Comparison of ENCODE assay signal across 9 mouse cellular contexts in the genomic region with DNA sequence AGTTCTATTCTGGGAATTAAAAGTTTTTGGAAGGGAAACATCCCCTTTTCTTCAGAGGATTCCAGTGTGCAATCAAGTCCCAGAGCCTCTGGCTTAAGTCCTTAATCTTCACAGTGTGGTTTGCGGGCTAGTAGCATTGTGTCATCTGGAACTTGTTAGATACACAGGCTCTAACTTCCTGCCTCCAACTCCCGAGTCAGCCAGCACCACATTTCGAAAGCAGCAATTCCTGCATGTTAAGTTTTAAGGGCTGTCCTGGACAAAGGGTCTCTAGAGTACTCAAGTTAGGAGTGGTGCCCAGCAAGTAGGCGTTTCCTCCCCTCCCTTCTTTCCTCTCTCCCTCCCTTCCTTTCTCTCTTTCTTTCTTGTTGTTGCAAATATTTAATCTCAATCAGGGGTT. TPM values are rescaled to one million over a fixed set of nuclear protein-coding genes. Genes with fewer than 3 reads are reported as not detected.
A peak's percentile ranks its signal among the peaks of the same experiment; 100 is the strongest.
DNase-seq lines count a peak whose midpoint lies in the region.
"Had no signal": no experiment of that assay in that cellular context is flagged by ENCODE, and none has a peak within 500 bp of the region (broad histone marks: within the 10 kb centered on the region; RNA-seq: fewer than 3 reads in every experiment).

No protein-coding gene starts in this region.

- intact Hi-C loops in heart, postnatal 14 days (cut with DNase I) = loop anchor here (5.0 to 10.0 kb wide), 4 partner anchors 76 to 574 kb away; no protein-coding TSS in a partner anchor

- peak; percentile 63 for DNase-seq in embryo, embryonic 10 days (ENCODE audit: low spot score)
- DNase-seq in embryo, embryonic 9.5 days (ENCODE audit: extremely low spot score) = no peak
- DNase-seq in embryo, embryonic 11 days = peak; percentile 66
- DNase-seq in heart, postnatal 14 days = peak; percentile 19 to 28
- peak; percentile 55 for DNase-seq in lung, postnatal 36 days
- DNase-seq in thymus, postnatal 10 days (ENCODE audit: low spot score in 2 of 2) = no peak
- no peak for DNase-seq in layer of hippocampus, adult 9-11 months
- no peak for DNase-seq in kidney, adult 9 months
- DNase-seq: cerebellum, adult 18-20 months had no signal

RNA-seq across cellular contexts. Expression of a gene that starts 7.0 kb away (rescaled TPM):
- under 1 TPM; 0.22 to 0.45 TPM for total RNA-seq in heart, postnatal 14 days (2021)

RNA-seq across cellular contexts. Expression of a gene that starts 19.8 kb away (rescaled TPM):
- total RNA-seq in heart, postnatal 14 days (2021) = 100 to 1,000 TPM; 525 to 538 TPM

Comparison
In these comparisons a context has a peak if more than half of its experiments do, and no peak if none do; other contexts are left out.
1. DNase-seq: peak in embryo, embryonic 10 days (single experiment), embryo, embryonic 11 days (single experiment), heart, postnatal 14 days (2 of 2) and lung, postnatal 36 days (single experiment); none in embryo, embryonic 9.5 days (single experiment), thymus, postnatal 10 days (0 of 2), layer of hippocampus, adult 9-11 months (single experiment) and kidney, adult 9 months (single experiment).